Mouse (Mus musculus) R1 (cell line): ENCODE results near the gene Dock6.

Source experiments
- DNase-seq: peaks from one replicate; pipeline ENCODE4 v3.0.0-alpha.2; 2018; ENCODE audit warnings: low read depth, low spot score

Dock6 gene

DNA sequence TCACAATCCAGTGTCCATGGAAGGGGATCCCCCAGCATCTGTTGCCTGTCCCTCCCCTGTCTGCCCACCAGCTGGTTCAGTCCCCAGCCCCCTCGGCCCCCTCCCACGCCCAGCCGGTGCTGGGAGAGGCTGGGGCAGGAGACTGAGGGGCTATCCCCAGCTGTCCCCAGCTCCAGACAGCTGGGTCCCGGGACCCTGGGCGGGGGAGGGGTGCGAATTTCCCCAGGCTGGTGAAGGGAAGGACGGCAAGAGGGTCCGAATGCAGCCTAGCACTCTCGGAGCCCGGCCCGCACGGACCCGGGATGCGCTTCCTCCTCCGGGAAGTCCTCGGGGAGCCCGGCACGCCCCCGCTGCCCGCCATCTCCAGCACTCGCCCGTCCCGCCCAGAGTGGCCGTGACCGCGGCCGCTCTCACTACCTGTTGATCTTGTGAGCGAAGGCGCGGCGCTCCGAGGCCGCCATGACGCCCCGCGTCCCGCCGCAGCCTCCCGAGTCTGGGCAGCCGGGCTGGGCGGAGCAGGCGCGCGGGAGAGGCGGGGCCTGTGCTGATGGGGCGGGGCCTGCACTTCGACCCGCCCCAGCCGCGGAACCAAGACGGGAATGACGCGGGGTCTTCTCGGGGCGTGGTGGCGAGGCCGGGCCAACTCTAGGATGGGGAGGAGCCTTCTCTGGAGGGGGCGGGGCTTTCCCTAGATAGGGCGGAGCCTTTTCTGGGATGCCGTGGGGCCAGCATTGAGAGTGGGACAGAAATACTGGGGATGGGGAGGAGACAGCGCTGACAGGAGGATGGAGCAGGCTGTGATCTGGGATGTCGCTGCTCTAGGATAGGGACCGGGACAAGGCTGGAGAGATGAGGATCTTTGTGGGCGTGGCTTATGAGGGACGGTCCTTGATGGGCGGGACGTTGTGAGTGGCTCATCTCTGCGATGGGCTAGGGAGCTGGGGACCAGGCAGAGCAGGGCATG lies at the start of gene Dock6:
TSS of gene Dock6 (minus strand) at position 508 of the 964 bp plus-strand sequence.
- DNase-seq, result peak; percentile 98

DNA sequence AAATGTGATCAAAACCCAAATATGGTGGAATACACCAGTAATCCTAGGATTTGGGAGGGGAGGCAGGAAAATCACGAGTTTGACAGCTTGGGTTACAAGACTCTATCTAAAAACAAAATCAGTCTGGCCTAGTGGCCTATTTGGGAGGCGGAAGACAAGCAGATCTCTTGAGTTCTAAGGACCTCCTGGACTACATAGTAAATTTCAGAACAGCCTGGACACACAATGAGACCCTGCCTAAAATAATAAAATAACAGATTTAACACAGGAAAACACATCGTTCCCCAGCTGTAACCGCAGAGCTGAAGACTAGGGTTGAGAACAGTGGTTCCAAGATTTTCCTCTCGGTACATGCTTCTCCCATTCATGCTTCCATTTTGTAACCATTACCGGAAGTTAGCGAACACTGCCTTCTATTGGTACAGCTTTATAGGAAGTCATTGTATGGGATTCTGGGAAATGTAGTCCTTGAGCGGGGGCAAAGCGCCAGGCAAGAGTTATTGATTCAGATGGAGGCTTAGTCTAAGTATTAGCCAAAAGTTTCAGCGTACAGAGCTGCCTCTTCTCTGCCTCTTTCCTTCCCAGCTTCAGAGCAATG lies 48.9 kb upstream of the Dock6 start:
- DNase-seq, result peak; percentile 88

GRCm38 (mm10) chr9:21889229-21889628 lies 36.8 kb upstream of the Dock6 start:
- DNase-seq, result no peak

GRCm38 (mm10) chr9:21876601-21877000 lies 24.2 kb upstream of the Dock6 start:
- DNase-seq, result peak; percentile 72

DNA sequence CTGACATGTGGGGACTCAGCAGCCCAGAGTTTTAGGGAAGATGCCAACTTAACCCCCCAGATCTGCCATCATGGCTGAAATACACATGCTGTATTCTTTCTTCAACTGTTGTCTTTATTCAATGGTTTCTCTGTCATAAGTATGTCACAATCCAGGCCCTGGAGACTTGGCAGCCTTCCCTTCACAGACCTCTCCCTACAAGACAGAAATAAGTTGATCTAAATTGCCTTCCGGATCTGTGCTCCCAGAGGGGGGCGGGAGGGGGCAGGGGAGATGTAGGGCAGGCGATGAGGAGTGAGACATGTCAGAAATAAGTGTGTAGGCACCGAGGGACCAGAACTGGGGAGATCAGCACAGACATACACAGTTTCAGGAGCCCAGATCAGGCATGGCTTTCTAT lies 19.8 kb upstream of the Dock6 start:
- DNase-seq, result no peak

- DNase-seq, result peak; percentile 80
Measured at GRCm38 (mm10) chr9:21870879-21871524, 18.6 kb upstream of the Dock6 start.

GRCm38 (mm10) chr9:21869290-21869689 lies 16.9 kb upstream of the Dock6 start:
- DNase-seq, result peak; percentile 75

DNA sequence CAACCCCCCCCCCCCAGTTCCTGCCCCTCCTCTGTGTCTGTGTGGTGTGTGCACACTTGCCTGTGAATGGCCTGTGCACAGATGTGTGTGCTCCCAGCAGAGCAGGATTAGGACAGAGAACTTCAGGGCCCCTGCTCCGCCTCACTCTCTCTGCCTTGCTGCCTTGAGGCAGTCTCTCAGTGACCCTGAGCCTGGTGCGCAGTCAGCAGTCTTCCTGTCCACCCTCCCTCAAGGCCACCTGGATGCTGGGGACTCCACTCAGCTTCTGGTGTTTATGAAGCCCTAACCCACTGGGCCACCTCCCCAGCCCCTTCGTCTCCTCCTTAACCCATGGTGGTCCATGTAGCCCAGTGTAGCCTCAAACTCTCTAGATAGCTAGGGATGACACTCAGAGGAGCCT lies 15.3 kb upstream of the Dock6 start:
- no peak for DNase-seq

GRCm38 (mm10) chr9:21866641-21867040 lies 14.2 kb upstream of the Dock6 start:
- peak; percentile 81 for DNase-seq

DNA sequence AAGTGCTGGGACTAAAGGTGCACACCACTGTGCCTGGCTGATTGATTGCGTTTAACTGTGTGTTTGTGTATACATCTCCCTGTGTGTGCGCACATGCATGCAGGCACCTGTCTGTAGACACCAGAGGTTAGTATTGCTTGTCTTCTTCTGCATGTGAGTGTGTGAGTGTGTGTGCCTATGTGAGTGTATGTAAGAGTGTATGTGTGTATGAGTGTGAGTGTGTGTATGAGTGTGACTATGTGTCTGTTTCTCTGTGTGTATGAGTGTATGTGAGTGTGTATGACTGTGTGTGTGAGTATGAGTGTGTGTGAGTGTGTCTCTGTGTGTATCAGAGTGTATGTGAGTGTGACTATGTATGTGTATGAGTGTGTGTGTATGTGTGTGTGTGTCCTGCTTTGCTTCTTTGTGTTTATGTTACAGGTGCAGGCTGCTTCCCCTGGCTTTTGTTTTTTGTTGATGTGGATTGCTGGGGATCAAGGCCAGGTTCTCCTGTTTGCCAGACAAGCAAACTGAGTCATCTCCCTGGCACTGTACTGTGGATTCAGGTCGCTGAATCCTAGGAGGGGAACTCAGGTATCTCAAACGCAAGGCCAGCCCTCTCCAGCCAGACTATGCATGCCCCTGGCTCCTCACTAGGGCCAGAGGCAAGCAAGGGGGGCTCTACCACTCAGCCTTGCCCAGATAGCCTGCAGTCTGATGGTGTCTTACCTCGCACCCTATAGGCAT lies 13.4 kb upstream of the Dock6 start:
- DNase-seq, result no peak

GRCm38 (mm10) chr9:21862181-21862580 lies 9.7 kb upstream of the Dock6 start:
- DNase-seq, result peak; percentile 94

- peak; percentile 55 for DNase-seq
Measured at GRCm38 (mm10) chr9:21860349-21860748, 7.9 kb upstream of the Dock6 start.

DNA sequence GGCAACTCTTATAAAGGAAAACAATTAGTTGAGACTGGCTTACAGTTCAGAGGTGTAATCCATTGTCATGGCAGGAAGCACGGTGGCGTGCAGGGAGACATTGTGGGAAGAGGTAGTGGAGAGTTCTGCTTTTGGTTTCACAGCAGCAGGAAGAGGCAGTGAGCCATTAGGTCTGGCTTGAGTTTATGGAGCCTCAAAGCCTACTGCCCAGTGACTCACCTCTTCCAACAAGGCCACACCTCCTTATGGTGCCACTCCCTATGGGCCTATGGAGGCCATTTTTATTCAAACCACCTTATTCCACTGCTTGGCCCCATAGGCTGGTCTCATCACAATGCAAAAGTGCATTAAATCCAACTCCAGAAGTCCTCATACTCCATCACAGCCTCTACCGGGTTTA lies 7.2 kb upstream of the Dock6 start:
- peak; percentile 89 for DNase-seq

DNA sequence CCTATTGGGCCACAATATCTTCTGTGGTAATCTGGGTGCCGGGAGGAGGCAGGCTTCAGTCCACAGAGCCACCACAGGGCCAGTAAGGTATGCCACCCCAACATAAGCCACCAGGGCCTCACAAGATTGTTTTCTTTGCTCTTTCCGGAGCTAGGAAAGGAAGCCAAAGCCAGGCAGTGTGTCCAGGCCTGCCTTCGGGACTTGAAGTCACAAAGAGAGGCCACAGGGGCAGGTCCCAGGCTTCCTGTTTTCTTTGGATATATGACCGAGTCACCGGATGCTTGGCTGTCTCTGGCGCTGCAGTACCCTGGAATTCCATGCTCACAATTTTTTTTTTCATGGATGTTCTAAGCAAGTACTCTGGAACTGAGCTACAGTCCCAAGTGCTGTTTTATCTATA lies 5.6 kb upstream of the Dock6 start:
- no peak for DNase-seq

GRCm38 (mm10) chr9:21857501-21857900 lies 5.1 kb upstream of the Dock6 start:
- DNase-seq, result no peak

GRCm38 (mm10) chr9:21854894-21855293 lies 2.5 kb upstream of the Dock6 start:
- DNase-seq, result no peak

- DNase-seq, result no peak
Measured at GRCm38 (mm10) chr9:21853961-21854360, 1.5 kb upstream of the Dock6 start.

DNA sequence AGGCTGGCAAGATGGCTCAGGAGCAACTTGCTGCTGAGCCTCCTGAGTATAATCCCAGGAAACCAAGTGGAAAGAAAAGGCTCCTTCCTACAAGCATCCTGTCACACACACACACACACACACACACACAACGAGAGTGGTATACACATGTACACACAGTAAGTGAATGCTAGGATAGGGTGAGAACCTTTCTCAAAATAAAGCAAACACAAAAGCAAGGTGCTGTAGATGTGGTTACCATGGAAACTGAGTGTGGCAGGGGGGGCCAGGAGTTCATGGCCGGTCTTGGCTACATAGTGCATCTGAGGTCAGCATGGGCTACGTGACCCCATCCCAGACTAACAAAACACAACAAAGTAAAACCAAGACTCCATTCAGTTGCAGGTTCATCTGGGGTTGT lies 1.4 kb downstream of the Dock6 start:
- DNase-seq, result no peak

DNA sequence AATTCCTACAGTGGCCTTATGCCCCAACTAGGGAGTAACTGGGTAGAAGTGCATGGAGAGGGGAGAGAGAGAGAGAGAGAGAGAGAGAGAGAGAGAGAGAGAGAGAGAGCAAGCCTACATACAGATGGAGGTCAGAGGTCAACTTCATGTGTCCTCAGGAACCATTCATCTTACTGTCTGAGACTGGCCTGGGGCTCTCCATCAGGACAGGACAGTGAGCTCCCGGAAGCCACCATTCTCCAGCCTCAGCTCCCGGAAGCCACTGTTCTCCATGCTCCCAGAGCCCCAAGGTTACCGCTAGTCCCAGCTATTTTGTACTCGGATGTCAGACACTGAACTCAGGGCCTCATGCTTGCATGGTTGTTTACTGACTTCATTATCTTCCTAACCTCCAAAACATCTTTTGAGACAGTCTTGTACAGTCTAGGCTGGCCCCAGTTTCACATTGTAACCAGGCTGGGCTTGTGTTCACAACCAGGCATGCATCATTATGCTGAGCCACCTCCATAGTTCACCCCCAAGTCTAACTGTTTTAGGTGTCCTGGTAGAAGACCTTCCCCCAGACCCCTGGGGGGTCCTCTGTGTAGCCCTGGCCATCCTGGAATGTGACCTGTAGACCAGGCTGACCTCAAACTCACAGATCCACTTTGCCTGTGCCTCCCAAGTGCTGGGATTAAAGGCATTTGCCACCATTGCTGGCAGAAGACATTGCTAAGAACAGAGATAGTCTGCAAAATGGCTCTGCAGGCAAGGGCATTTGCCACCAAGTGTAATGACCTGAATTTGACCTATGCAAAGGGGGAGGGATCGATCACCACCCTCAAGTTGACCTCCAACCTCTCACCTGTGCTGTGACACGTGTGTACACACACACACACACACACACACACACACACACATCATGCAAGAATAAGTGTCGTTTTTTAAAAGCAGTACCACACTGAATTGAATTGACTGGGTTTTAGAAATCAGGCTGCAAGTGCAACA lies 2.5 kb downstream of the Dock6 start:
- DNase-seq, result peak; percentile 70

- DNase-seq, result peak; percentile 73
Measured at GRCm38 (mm10) chr9:21847926-21848325, 4.5 kb downstream of the Dock6 start.

DNA sequence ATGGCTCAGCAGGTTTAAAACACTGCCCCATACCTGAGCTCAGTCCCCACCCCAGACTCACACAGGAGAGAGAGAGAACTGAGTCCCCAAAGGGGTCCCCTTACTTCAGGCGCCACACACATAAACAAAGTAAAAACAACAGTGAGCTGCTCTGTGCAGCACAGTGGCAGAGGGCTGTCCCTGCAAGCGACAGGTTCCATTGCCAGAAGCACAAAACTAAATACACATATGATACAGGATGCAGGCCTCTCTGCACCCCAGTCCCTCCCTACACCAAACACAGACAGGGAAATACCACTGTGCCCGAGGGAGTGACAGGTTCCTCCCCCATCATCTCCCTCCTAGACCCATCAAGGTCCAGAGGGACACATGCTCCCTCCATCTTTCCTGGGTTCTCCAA lies 5.0 kb downstream of the Dock6 start:
- DNase-seq, result peak; percentile 62
